Comparison of ENCODE assay signal across 8 mouse cellular contexts in the genomic region with DNA sequence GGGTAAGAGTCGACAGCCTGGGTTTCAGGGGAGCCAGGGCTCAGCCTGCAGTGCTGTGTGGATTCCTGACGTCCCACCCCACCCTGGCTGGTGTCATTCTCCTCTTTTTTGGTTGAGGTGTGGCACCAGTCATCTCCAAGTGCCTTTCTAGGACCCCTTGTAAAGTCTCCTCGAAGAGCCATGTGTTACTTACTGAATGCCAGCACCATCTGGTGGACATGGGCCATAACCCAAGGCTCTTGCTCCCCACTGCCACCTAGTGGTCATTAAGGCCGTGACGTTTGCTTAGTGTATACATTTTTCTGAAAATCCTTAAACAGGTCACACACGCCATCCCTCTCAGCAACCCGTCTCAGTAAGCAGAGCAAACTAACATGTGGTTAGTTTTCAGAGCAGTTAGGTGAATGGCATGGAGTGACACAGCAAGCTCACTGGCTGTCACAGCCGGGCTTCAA. TPM values are rescaled to one million over a fixed set of nuclear protein-coding genes. Genes with fewer than 3 reads are reported as not detected.
DNase-seq lines count a peak whose midpoint lies in the region; ATAC-seq lines count a peak whose summit lies in the region.

No protein-coding gene starts in this region.

- peak; percentile 96 for ATAC-seq in megakaryocyte, adult 5-6 weeks (ENCODE audit: poor library complexity, severe bottlenecking)

- peak; percentile 67 for DNase-seq in T-cell, adult 2 months (ENCODE audit: low spot score)
- DNase-seq in cerebellum, adult 9-10 months, result peak; percentile 63
- DNase-seq in frontal cortex, postnatal 14 days (ENCODE audit: low spot score in 2 of 2), result peak; percentile 57 to 66
- peak; percentile 95 for DNase-seq in hindlimb bud, embryonic 11.5 days (ENCODE audit: extremely low spot score, low read depth, low spot score)
- DNase-seq in left cerebral cortex, adult 18-20 months (ENCODE audit: low spot score in 2 of 2), result peak; percentile 72 to 82
- peak; percentile 79 for DNase-seq in right cerebral cortex, postnatal 14 days
- peak; percentile 60 to 75 for DNase-seq in urinary bladder, postnatal 4 days (ENCODE audit: low spot score in 2 of 2)

RNA-seq across cellular contexts. Expression of gene Vps8, which starts 10.3 kb away (rescaled TPM):
- total RNA-seq in left cerebral cortex, adult 18-20 months (2021), result 10 to 100 TPM; 56.1 to 58.1 TPM
- total RNA-seq in megakaryocyte, adult 5-6 weeks (2015), result 11.1 and 20.9 TPM in 2 replicates
- 13.1 and 15.9 TPM in 2 replicates for total RNA-seq in megakaryocyte, adult 5-6 weeks (2017)

Comparison
In these comparisons a context has a peak if more than half of its experiments do, and no peak if none do; other contexts are left out.
1. Peak in every context shown above with its lines: DNase-seq and ATAC-seq.